Mouse (Mus musculus): ENCODE measurements around the gene Chchd1.

Gene Chchd1

DNA sequence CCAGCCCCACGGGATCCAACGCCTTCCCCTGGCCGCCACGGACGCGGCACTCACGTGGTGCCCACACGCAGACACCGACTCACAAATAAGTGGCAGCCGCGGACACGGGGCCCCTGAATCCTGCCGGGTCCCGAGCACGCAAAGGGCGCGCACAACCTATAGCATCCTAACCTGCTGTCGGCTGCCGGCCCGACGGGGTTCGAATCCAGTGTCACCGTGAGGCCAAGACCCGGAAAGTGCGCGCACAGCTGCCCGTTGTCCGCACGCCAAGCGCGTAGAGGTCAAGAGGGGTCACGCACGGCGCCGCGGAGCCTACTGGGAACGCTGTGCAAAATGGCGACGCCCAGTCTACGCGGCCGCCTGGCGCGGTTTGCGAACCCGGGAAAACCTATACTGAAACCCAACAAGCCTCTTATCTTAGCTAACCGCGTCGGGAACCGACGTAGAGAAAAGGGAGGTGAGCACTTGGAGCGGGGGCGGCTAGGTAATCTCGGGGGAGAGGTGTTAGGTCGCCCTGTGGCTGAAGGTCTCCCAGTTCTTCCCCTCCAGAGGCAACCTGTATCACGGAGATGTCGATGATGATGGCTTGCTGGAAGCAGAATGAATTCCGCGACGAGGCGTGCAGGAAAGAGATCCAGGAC lies at the start of gene Chchd1:
Chchd1 (plus strand) TSS at position 266 of the 641 bp plus-strand sequence.
- DNase-seq (ENCODE audit: low read depth, low spot score): peak; percentile 89

DNA sequence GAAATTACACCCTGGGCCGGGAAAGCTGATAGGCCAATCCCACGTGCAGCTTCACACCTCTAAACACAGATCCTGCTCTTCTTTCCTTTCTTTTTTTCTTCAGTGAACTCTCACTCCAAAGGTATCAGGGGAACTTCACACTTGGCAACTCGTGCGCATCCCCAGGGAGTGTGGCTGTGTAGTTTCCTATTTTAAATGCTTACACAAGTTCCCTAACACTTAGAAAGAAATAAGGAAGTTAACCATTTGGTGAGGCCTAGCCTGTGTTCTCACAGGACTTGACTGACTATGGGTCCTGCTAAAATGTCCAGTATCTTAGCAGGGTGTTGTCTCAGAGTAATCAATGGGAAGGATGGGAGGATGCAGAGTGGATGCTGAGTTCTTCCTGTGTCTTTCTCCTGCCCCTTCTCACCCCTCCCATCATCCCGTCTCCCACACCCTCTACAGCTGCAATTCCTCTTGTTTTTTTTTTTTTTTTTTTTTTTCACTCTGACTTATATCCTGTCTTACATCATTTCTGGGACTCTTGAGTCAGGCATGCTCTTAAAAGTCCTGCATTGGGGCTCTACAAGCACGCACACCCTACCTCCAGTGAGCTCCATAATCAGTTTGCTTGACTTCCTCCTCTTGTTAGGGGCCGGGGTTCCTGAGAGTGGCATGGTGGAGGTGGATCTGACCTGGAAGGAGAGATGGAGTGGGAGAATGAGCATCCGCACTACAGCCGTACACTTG lies 48.0 kb upstream of the Chchd1 start:
- DNase-seq (ENCODE audit: low read depth, low spot score): no peak

DNA sequence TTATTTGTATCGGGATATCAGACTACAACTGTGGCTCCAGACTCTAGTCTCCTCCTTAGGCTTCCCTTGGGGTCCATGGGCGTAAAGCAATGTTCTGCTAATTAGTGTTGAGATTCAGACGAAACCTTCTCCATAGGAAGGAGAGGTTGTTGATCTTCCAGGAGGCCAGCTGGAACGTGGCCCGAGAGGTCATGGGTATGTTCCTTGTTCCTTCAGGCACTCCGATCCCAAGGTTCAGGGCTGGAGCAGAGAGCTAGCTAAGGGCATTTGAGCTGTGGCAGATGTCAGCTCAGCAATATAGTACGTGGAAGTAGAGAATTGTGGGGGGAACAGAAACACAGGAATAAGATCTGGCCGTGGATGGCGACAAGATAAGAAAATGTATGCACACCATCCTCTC lies 47.1 kb upstream of the Chchd1 start:
- DNase-seq (ENCODE audit: low read depth, low spot score): no peak

DNA sequence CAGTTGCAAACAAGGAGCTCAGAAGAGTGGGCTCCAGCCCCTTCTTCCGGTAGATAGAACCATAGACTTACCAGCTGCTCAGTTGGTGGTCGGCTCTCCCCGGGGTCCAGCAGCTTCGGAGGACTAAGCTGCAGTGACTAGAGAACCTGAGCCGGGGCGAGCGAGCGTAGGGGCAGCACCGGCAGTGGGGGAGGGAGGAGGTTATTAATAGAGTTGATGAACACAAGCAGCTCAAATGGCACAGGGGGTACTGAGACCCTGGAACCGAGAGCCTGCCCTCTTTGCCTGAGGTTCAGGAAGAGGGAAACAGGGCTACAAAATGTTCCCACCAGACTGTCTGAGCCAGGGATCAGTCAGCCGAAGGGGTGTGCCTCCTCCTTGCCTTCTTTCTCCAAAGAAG lies 46.4 kb upstream of the Chchd1 start, which contains the start of gene Myoz1:
Myoz1 (minus strand) TSS at position 180 of the 400 bp plus-strand sequence.
- no peak for DNase-seq (ENCODE audit: low read depth, low spot score)

DNA sequence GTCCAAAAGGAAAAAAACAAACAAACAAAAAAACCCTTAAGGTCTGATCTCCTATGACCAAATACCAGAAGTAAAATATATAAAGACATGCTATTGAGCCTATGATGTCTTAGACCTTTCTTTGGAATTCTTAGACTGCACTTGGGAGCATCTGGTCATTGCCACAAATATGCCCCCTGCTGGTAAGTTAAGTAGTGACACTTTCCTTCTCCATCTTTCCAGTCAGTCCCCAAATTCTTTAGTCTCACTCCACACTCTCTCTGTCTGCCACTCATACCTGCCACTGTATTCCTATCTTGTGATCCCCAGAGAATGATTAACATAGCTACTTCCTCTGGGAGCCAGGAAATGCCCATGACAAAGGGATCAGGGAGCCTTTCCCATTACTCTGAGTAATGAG lies 44.5 kb upstream of the Chchd1 start:
- DNase-seq (ENCODE audit: low read depth, low spot score): peak; percentile 59

DNA sequence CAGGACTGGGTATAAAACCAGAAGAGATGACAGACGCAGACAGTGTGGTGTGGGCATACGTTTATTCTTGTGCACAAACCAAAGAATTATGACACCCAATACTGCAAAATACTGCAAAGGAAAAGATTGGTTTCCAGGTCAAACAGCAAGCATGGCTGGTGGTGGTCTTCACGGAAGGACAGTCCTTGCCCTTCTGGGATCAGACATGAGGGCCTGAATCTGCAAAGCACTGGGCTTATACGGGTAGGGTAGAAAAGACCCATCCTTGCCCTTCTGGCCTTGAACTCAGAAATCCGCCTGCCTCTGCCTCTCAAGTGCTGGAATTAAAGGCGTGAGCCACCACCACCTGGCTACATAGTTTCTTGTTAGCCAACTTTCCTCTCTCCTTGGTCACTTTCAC lies 43.9 kb upstream of the Chchd1 start:
- no peak for DNase-seq (ENCODE audit: low read depth, low spot score)

DNA sequence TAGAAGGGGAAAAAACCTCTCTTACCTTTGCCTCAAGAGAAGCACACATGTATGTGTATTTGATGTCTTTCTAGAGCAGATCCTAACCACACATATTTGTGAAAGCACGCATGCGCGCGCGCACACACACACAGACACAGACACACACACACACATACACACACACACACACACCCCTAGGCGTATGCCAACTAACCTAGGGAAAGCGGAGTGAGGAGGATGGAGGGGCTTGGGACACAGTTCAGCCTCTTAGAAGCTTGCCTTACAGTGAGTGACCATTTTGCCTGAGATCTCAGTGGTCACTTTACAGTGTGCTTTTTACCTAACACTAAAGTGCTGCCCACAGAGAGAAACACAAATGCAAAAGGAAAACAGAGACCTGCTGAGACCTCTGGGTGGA lies 43.1 kb upstream of the Chchd1 start:
- no peak for DNase-seq (ENCODE audit: low read depth, low spot score)

DNA sequence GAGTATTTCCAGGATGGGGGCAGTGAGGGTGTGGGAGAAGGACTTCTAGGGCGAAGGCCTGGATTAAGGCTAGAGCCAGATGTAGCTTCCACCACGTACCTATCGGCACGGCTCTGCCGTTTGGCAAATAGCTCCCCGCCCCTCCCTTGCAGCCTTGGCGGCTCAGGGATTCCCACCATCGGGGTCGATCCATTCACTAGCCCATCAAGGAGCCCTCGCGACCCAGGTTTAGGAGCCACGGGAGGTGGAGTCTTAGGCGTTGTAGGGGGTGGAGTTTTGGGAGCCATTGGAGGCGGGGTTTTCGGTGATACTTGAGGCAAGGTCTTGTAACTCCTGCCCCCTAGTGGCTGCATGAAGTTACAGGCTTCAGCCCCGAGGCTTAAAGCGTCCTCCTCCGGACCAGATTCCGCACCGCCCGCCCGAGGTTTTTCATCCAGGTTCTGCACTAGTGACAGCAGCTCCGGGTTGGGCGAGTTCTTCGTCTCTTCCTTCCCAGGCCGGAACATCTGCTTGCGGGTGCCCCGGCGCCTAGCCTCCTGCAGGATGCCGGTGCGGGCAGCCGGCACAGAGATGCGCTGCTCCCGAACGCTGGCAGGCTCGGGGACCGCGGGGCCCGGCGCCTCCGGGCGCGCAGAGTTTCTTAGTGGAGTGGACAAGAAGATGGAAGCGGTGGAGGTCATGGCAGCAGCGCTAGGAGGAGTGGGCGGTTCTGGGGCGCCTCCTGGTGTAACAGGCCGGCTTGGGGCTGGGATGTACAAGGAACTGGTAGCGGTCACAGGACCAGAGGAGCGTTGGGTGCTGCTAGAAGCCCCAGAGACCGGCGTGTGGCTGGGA lies 41.8 kb upstream of the Chchd1 start:
- peak; percentile 99 for DNase-seq (ENCODE audit: low read depth, low spot score)

DNA sequence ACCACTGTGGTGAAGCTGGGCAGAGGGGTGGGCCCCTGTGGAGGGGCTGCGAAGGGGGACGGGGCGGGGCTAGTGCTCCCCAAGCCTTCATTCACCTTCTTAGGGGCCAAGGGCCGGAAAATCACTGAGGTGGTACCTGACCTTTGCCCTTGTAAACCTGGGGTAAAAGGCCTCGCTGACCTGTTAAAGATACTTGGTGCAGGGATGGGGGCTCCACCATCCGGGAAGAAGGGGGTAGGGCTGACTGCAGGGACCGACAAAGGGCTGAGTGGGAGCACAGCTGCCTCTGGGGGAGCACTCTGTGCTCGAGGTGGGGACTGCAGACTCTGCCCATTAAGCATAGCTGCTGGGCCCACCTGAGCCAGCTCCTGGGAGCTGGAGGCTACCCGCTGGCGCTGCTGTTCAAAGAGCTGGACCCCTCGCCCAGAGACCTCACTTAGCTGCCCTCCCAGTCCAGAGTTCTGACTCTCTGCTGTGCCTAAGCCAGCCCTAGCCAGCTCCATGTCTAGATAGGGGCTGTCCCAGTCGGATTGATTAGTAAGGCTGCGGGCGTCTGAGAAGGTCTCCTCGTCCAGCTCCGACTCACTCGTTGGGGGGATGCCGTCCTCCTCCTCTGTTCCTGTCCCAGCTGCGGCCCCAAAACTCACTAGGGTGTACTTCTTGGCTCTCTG lies 41.0 kb upstream of the Chchd1 start:
- no peak for DNase-seq (ENCODE audit: low read depth, low spot score)

DNA sequence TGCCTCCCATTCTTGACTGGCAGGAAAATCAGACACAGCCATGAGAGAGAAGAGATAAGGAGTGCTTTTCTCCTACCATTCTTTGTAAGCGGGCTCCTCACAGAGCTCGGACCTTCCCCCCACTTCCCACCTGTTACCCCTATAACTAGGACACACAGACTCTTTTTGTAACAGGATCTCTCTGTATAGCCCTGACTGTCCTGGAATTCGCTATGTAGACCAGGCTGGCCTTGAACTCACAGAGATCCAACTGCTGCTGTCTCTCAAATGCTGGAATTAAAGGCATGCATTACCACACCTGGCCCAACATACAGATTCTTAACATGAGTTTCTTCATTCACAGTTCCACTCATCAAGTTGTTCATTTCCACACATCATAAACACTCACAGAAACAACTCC lies 40.1 kb upstream of the Chchd1 start:
- no peak for DNase-seq (ENCODE audit: low read depth, low spot score)

DNA sequence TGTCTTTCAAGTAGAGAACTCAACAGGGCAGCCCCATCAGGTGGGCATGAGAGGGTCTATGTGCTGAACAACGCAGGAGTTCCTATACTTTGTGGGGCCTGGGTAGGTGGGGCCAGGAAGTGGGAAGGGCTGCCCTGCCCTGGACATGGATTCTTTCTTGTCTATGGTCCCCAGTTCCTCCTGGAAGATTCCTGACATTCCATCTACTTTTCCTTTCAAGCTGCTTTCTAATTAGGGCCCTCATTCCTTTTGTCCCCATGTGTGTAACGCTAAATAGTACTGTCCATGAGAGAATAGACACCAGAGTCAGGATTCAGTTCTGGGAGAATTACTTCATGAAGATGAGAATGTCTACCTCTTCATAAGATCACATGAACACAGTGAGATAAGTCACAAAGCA lies 39.2 kb upstream of the Chchd1 start:
- DNase-seq (ENCODE audit: low read depth, low spot score): no peak

DNA sequence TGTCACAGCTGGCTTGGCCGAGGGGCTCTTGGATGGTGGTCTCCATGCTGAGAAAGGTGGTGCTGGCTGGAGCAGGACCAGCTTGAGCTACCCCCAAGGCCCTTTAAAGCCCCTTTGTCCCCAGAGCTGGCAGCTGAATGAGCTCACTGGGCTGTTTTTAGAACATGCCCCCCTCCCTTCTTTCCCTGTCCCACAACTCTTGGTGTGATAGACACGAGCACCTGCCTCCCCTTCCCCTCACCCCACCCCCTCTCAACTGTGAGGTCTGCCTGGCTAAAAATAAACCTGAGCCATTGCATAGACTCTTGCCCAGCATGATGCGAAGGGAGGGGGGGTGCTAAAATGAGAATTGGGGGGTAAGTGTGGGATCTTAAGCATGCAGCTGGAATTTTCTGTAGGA lies 38.4 kb upstream of the Chchd1 start:
- no peak for DNase-seq (ENCODE audit: low read depth, low spot score)

DNA sequence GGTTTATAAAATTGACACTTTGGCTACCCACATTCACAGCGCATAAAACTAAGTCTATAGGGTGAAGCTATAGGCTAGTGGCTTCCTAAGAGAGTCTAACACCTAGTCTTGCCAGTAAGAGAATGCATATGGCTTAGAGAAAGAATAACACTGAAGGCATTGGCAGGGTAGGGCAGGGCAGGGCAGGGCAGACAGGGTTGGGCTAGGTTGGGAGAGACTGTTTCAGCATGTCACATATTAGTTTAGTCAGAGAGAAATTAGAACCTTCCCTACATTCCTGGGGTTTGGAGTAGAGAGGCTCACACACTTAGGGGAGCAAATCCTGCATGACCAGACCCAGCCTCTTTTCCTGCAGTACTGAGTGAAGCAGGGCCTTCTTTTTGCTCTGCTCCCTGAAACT lies 35.3 kb upstream of the Chchd1 start:
- no peak for DNase-seq (ENCODE audit: low read depth, low spot score)

DNA sequence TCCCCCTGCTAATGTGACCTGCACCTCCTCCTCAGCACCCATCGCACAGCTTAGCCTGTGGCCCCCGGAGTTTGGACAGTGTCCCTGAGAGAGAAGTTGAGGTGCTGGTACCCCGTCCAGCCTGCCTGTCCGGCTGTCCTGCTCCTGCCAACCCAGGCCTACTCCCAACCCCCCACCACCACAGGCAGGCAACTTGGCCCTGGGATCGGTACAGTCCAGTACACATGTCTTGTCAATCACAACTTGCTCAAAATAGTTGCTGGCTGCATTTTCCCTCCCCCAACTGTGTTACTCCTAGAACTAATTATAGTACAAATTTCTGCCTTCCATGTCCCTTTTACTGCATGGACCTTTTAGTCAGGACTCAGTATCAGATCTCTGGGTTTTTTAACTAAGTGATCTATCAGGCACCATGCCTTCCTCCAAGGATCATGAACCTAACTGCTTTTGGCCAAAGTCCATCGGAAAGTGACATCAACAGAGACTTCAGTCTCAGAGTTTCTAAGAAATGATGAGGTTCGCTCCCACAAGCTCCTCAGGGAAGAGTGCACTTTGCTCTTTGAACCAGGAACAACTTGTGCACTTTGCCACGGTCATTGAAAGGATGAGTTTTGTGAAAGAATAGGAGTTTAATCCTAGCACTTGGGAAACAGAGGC lies 34.5 kb upstream of the Chchd1 start, which contains the start of gene Synpo2l:
Synpo2l (minus strand) TSS at position 201 of the 657 bp plus-strand sequence.
- DNase-seq (ENCODE audit: low read depth, low spot score): no peak

DNA sequence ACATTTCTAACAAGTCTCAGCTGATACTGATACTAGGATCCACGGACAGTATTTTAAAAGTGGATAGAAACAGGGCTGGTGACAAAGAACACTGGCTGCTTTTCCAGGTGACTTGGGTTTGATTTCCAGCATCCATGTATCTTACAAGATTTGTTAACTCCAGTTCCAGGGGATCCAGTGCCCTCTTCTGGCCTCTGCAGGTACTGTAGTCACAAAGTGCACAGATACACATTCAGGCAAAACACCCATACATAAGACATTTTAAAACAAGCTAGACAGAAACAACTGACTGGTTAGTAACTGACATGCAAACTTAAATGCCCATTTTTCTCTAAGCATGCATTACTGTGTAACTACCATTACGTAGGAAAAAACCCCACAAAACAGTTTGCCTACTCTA lies 29.8 kb upstream of the Chchd1 start:
- DNase-seq (ENCODE audit: low read depth, low spot score): peak; percentile 89

DNA sequence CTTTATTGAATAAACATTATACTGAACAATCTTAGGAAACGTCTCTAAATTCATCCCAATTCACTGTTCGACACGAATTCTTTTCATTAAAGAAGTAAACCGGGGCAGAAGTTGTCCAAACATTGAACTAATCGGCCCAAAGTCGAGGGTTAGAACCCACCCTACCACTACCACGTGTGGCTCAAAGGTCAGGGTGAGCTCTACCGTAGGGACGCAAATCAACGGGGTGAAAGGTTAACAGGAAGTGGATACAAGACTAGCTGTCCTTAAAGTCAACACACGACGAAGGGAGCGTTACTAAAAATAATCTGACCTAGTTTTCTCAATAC lies 29.1 kb upstream of the Chchd1 start:
- DNase-seq (ENCODE audit: low read depth, low spot score): peak; percentile 88

DNA sequence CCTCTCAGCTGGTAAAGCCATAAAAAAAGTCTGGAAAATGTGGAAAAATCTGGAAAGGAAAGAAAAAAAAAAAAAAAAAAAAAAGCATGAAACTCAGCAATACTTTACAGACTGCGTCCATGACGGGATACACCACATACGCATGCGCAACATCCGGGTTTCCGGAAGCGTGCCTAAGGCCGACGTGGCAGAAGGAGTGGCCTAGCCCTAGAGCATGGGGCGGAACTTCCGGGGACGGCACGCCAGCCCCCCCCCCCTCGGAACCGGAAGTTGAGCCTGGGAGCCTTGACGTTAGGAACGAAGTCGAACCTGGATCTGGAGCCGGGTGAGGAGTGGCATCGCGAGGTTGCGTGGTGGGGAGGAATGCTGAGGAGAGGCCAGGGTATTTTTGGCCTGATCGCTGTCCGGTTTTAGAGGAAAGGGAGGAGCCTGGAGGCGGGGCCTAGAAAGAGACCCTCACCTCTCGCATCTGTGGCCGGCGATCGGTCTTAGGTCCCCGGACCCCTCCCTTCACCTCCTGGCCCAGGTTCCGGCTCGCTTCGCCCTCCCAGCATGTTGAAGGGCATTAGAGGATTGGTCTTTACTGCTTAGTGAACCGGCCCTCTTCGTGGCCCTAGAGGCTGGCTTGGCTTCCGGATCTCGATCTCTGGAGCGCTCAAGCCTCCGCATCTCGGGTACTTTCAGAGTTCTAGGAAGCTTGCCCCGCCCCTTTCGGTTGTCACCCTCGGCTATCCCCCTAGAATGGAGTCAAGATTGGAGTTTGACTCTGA lies 28.6 kb upstream of the Chchd1 start, which contains the start of gene Sec24c:
Sec24c (plus strand) TSS at position 245 of the 770 bp plus-strand sequence.
- peak; percentile 99 for DNase-seq (ENCODE audit: low read depth, low spot score)

DNA sequence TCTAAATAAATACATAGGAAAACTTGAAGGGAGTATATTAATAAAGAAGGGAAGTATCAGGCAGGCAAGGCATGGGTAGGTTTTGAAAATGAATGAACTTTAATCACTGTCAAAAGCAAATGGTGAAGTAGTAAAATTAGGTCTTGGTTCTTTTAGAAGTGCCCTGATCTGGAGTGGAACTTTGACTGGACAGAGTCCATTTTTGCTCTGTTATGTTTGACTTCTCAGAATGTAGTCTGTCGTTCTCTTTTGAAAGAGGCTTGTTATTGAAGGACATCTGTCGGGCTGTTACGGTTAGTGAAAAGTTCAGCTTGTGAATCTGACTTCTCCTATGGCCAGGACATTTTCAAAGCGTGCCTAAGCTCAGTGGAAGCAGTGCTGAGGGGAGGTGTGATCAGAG lies 24.9 kb upstream of the Chchd1 start:
- no peak for DNase-seq (ENCODE audit: low read depth, low spot score)

DNA sequence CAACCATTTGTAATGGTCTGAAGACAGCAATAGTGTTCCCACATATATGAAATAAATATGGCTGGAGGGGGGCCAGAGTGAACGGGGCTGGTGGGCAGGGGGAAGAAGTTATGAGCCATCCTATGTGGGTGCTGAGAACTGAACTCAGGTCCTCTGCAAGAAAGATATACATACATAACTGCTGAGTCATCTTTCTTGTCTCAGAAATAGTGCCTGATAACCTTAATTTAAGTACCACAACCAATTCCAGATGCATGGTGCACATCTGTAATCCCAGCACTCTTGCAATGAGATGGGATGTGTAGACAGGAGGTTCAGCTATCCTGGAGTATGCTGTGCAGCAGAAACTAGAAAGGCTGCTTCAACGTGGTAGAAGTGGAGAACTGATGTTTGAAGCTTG lies 21.1 kb upstream of the Chchd1 start:
- no peak for DNase-seq (ENCODE audit: low read depth, low spot score)

DNA sequence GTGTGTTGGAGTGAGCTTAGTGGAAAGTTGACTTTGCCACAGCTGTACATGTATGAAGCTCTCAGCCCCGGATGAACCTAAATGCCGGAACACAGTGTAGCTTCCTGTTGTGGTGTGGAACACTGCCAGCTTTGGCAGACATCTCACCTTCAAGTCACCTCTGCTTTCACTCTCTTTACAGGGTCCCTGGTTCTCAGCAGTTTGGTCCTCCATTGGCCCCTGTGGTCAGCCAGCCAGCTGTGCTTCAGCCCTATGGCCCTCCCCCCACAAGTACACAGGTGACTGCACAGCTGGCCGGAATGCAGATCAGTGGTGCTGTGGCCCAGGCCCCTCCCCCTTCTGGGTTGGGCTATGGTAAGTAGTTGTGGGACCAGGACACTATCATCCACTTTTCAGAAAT lies 20.3 kb upstream of the Chchd1 start:
- no peak for DNase-seq (ENCODE audit: low read depth, low spot score)

DNA sequence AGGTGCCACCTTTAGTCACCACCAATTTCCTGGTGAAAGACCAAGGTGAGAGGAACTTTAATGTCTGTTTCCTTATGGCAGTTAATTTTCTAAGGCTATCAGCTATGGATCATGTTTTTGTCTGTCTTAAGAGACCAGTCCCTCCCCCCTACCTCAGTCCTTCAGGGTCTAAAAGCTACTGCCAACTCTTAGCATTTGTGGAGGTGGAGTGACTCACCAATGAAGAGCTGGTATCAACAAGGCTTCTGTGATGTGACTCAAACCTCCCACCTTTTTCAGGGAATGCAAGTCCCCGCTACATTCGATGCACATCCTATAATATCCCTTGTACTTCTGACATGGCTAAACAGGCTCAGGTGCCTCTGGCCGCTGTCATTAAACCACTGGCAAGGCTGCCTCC lies 16.2 kb upstream of the Chchd1 start:
- DNase-seq (ENCODE audit: low read depth, low spot score): no peak
